Mouse (Mus musculus): ENCODE measurements around the gene Rap1gap. TPM values are rescaled to one million over a fixed set of nuclear protein-coding genes. Genes with fewer than 3 reads are reported as not detected.

The Rap1gap gene
- polyA plus RNA-seq, 1 experiment: 1.3 TPM

DNA sequence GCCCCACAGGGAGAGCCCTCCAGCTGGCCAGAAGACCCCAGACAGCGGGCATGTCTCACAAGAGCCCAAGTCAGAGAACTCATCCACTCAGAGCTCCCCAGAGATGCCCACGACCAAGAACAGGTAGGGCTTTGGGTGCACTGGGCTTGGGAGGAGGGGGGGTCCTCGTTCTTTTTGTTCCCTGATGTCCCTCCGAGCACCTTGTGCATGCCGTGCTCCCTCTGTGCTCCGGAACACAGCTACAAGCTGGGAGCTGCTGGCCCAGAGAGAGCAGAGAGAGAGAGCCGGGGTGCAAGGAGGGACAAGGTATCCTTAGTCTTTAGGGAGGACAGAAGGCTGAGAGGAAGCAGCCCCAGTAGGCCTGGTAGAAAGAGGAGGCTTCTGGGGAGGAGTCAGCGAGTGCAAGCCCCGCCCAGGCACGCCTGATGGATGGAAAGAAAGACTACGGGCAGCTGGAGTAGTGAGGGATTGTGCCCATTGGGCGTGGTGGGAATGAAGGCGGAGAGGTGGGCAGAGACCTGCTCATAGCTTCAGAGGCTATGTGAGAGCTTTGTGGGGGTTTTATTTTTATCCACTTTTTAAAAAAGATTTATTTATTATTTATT lies 61.1 kb downstream of the Rap1gap start:
- Histone ChIP-seq H3K79me3 (ENCODE audit: low read depth) (no peaks in the 10 kb centered on the region), H3ac (ENCODE audit: control insufficient read depth, insufficient read length, low read depth) (no peak overlapping the region), H3K36me3 (ENCODE audit: control insufficient read depth, insufficient read depth) (no peaks in the 10 kb centered on the region), H3K79me2 (ENCODE audit: control insufficient read depth, insufficient read depth) (no peaks in the 10 kb centered on the region), H3K27me3 (ENCODE audit: control insufficient read depth, insufficient read depth, insufficient read length) (peaks cover 7% of the 10 kb centered on the region), H3K4me3 (ENCODE audit: insufficient read depth, poor library complexity, severe bottlenecking) (no peak overlapping the region)
- TF ChIP-seq MYOG (IDR thresholded peaks at IDR 0.05; ENCODE audit: control insufficient read depth, extremely low read depth, insufficient read length): no peak

DNA sequence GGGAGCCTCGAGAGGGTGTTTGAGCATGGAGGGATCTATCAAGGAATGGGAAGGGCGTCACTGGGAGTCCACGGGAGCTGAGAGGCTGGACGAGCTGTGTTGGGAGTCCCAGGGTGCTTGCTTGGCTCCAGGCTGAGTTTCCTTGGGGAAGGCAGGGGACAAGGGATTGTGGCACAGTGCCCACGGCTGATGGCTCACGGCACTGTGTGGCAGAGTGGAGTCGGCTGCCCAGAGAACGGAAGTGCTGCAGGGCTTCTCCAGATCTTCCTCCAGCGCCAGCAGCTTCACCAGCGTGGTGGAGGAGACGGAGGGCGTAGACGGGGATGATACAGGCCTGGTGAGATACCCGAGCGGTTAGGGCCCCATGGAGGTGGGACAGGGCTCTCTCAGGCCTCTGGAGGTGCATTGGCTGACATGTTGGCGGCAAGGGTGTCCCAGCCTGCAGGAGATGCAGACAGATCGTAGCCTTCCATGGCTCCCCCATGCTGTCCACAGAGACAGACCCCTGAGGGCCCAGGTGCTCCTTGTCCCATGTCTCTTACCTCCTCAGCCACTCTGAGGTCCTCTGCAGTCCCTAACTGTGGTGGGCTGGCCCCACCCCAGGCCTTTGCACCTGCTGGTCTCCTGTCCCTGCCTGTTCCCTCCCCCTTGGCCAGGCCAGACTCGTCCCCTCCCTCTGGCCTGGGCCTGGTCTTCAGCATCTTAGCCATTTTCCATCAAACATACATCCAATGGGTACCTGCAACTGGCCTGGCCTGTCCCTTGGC lies 62.4 kb downstream of the Rap1gap start:
- peaks cover 10% of the 10 kb centered on the region for H3K27me3 ChIP-seq (ENCODE audit: control insufficient read depth, insufficient read depth, insufficient read length)
- no peaks in the 10 kb centered on the region for H3K79me2 ChIP-seq (ENCODE audit: control insufficient read depth, insufficient read depth)
- no peak overlapping the region for H3K4me3 ChIP-seq (ENCODE audit: insufficient read depth, poor library complexity, severe bottlenecking)
- no peak overlapping the region for H3ac ChIP-seq (ENCODE audit: control insufficient read depth, insufficient read length, low read depth)
- no peaks in the 10 kb centered on the region for H3K79me3 ChIP-seq (ENCODE audit: low read depth)
- H3K36me3 ChIP-seq (ENCODE audit: control insufficient read depth, insufficient read depth): no peaks in the 10 kb centered on the region
- TF ChIP-seq MAX (IDR thresholded peaks at IDR 0.05) (no peak), CTCF (IDR thresholded peaks at IDR 0.05; ENCODE audit: control insufficient read depth, insufficient read depth, insufficient read length) (no peak), MYOD1 (IDR thresholded peaks at IDR 0.05; ENCODE audit: control insufficient read depth, insufficient read length, low read depth) (no peak), MYOG (IDR thresholded peaks at IDR 0.05; ENCODE audit: control insufficient read depth, extremely low read depth, insufficient read length) (no peak), CEBPB (IDR thresholded peaks at IDR 0.05; ENCODE audit: low read depth) (no peak), USF1 (IDR thresholded peaks at IDR 0.05; ENCODE audit: low read depth) (no peak), FOSL1 (IDR thresholded peaks at IDR 0.05; ENCODE audit: insufficient read depth, low read length, poor library complexity, severe bottlenecking) (no peak)

GRCm38 (mm10) chr4:137727506-137728187 lies 63.1 kb downstream of the Rap1gap start:
- no peaks in the 10 kb centered on the region for H3K79me2 ChIP-seq (ENCODE audit: control insufficient read depth, insufficient read depth)
- no peaks in the 10 kb centered on the region for H3K79me3 ChIP-seq (ENCODE audit: low read depth)
- no peak overlapping the region for H3K4me3 ChIP-seq (ENCODE audit: insufficient read depth, poor library complexity, severe bottlenecking)
- peaks cover 16% of the 10 kb centered on the region for H3K27me3 ChIP-seq (ENCODE audit: control insufficient read depth, insufficient read depth, insufficient read length)
- no peaks in the 10 kb centered on the region for H3K36me3 ChIP-seq (ENCODE audit: control insufficient read depth, insufficient read depth)
- no peak overlapping the region for H3ac ChIP-seq (ENCODE audit: control insufficient read depth, insufficient read length, low read depth)
- no peak for TF ChIP-seq FOSL1 (IDR thresholded peaks at IDR 0.05; ENCODE audit: insufficient read depth, low read length, poor library complexity, severe bottlenecking)
- TF ChIP-seq CEBPB (IDR thresholded peaks at IDR 0.05; ENCODE audit: low read depth): no peak
- no peak for TF ChIP-seq MYOG (IDR thresholded peaks at IDR 0.05; ENCODE audit: control insufficient read depth, extremely low read depth, insufficient read length)
- TF ChIP-seq USF1 (IDR thresholded peaks at IDR 0.05; ENCODE audit: low read depth): no peak
- TF ChIP-seq MYOD1 (IDR thresholded peaks at IDR 0.05; ENCODE audit: control insufficient read depth, insufficient read length, low read depth): no peak
- TF ChIP-seq CTCF (IDR thresholded peaks at IDR 0.05; ENCODE audit: control insufficient read depth, insufficient read depth, insufficient read length): no peak
- TF ChIP-seq MAX (IDR thresholded peaks at IDR 0.05): no peak

GRCm38 (mm10) chr4:137728399-137729154 lies 64.1 kb downstream of the Rap1gap start:
- Histone ChIP-seq H3K79me2 (ENCODE audit: control insufficient read depth, insufficient read depth) (no peaks in the 10 kb centered on the region), H3K36me3 (ENCODE audit: control insufficient read depth, insufficient read depth) (no peaks in the 10 kb centered on the region), H3K79me3 (ENCODE audit: low read depth) (no peaks in the 10 kb centered on the region), H3K4me3 (ENCODE audit: insufficient read depth, poor library complexity, severe bottlenecking) (no peak overlapping the region), H3K27me3 (ENCODE audit: control insufficient read depth, insufficient read depth, insufficient read length) (peaks cover 22% of the 10 kb centered on the region), H3ac (ENCODE audit: control insufficient read depth, insufficient read length, low read depth) (no peak overlapping the region)
- TF ChIP-seq MYOG (IDR thresholded peaks at IDR 0.05; ENCODE audit: control insufficient read depth, extremely low read depth, insufficient read length): no peak
- TF ChIP-seq CEBPB (IDR thresholded peaks at IDR 0.05; ENCODE audit: low read depth): no peak
- TF ChIP-seq USF1 (IDR thresholded peaks at IDR 0.05; ENCODE audit: low read depth): no peak
- no peak for TF ChIP-seq MYOD1 (IDR thresholded peaks at IDR 0.05; ENCODE audit: control insufficient read depth, insufficient read length, low read depth)
- no peak for TF ChIP-seq MAX (IDR thresholded peaks at IDR 0.05)
- TF ChIP-seq FOSL1 (IDR thresholded peaks at IDR 0.05; ENCODE audit: insufficient read depth, low read length, poor library complexity, severe bottlenecking): no peak
- no peak for TF ChIP-seq CTCF (IDR thresholded peaks at IDR 0.05; ENCODE audit: control insufficient read depth, insufficient read depth, insufficient read length)

GRCm38 (mm10) chr4:137729155-137729855 lies 64.8 kb downstream of the Rap1gap start:
- H3K4me3 ChIP-seq (ENCODE audit: insufficient read depth, poor library complexity, severe bottlenecking): no peak overlapping the region
- H3K36me3 ChIP-seq (ENCODE audit: control insufficient read depth, insufficient read depth): no peaks in the 10 kb centered on the region
- no peak overlapping the region for H3ac ChIP-seq (ENCODE audit: control insufficient read depth, insufficient read length, low read depth)
- no peaks in the 10 kb centered on the region for H3K79me3 ChIP-seq (ENCODE audit: low read depth)
- no peaks in the 10 kb centered on the region for H3K79me2 ChIP-seq (ENCODE audit: control insufficient read depth, insufficient read depth)
- peaks cover 20% of the 10 kb centered on the region for H3K27me3 ChIP-seq (ENCODE audit: control insufficient read depth, insufficient read depth, insufficient read length)
- no peak for TF ChIP-seq CEBPB (IDR thresholded peaks at IDR 0.05; ENCODE audit: low read depth)
- no peak for TF ChIP-seq MYOD1 (IDR thresholded peaks at IDR 0.05; ENCODE audit: control insufficient read depth, insufficient read length, low read depth)
- TF ChIP-seq FOSL1 (IDR thresholded peaks at IDR 0.05; ENCODE audit: insufficient read depth, low read length, poor library complexity, severe bottlenecking): no peak

All from C2C12 (cell line).